Mouse (Mus musculus) heart, embryonic 10.5 days (tissue): ENCODE data around the gene Lrrc25. TPM values are rescaled to one million over a fixed set of nuclear protein-coding genes. Genes with fewer than 3 reads are reported as not detected.

Source experiments
- DNase-seq: peaks from one replicate; pipeline ENCODE4 v3.0.0-alpha.2; 2017; ENCODE audit warnings: low spot score
- H3K27ac ChIP-seq: fragments of 300-500 bp; sonication (generic); 2 replicates; pipeline ENCODE4 v1.5.1; 2016; ENCODE audit warnings: mild to moderate bottlenecking
- H3K27me3 ChIP-seq: fragments of 300-500 bp; sonication (generic); 2 replicates; pipeline ENCODE4 v1.6.1; 2016; ENCODE audit warnings: mild to moderate bottlenecking; ENCODE audit not compliant: poor library complexity, insufficient read depth, severe bottlenecking
- H3K36me3 ChIP-seq: fragments of 300-500 bp; sonication (generic); 2 replicates; pipeline ENCODE4 v1.6.1; 2016; ENCODE audit warnings: mild to moderate bottlenecking, moderate library complexity
- H3K4me1 ChIP-seq: fragments of 300-500 bp; sonication (generic); 2 replicates; pipeline ENCODE4 v1.6.1; 2016; ENCODE audit warnings: mild to moderate bottlenecking
- H3K4me3 ChIP-seq: fragments of 300-500 bp; sonication (generic); 2 replicates; pipeline ENCODE4 v1.5.1; 2016; ENCODE audit warnings: mild to moderate bottlenecking, moderate library complexity
- H3K9me3 ChIP-seq: fragments of 300-500 bp; sonication (generic); 2 replicates; pipeline ENCODE4 v1.6.1; 2016; ENCODE audit warnings: mild to moderate bottlenecking, moderate library complexity
- WGBS: fragments of 180-500 bp; shearing (Covaris S2); methylation state at CpG from one replicate; pipeline ENCODE4 v1.1.7; 2016; 5-methylcytosine and 5-hydroxymethylcytosine counted together
- polyA plus RNA-seq: library from polyadenylated mRNA; unstranded; fragments of >200 nt; fragmentation: Nextera tagmentation; extraction: Ambion mirVana; gene quantifications from 2 replicates; pipeline ENCODE4 v1.2.1, GENCODE M21; 2016

Gene Lrrc25
- polyA plus RNA-seq, 1 experiment from 2014 or later, result 1.4 TPM

DNA sequence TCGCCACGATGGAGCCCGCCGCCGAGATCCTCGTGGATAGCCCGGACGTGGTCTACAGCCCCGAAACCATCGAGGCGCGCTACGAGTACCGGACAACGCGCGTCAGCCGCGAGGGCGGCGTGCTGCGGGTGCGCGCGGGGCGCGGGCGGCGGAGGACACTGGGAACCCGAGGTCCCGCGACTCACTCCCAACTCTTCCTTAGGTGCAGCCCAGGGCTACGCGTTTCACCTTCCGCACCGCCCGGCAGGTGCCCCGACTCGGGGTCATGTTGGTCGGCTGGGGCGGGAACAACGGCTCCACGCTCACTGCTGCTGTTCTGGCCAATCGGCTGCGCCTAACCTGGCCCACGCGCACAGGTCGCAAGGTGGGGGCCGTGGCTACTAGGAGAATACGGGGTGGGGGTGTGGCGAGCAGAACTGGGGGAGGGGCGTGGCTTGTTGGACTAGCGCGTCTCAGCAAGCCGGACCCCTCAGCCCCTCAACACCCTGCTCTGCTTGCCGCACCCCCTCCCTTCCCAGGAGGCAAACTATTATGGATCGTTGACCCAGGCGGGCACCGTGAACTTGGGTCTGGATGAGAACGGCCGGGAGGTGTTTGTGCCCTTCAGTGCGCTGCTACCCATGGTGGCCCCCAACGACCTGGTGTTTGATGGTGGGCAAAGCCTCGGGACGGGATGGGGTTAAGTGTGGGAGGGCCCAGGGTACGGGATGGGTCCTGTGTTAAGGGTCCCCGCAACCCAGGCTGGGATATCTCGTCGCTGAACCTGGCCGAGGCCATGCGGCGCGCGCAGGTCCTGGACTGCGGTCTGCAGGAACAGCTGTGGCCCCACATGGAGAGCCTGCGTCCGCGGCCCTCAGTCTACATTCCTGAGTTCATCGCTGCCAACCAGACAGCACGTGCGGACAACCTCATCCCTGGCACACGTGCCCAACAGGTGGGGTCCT is 21.1 kb upstream of the Lrrc25 start:
- Histone ChIP-seq H3K36me3 (peaks cover 44% of the 10 kb centered on the region), H3K27me3 (peaks cover 24% of the 10 kb centered on the region; the same call in 1 of the 2 replicates), H3K27ac (peak overlapping the region; percentile 92), H3K4me3 (peak overlapping the region; percentile 80), H3K9me3 (no peaks in the 10 kb centered on the region), H3K4me1 (peaks cover 84% of the 10 kb centered on the region)
- DNase-seq, result peak; percentile 84
- 8% methylated on average over 82 of the region's 82 CpGs for WGBS

DNA sequence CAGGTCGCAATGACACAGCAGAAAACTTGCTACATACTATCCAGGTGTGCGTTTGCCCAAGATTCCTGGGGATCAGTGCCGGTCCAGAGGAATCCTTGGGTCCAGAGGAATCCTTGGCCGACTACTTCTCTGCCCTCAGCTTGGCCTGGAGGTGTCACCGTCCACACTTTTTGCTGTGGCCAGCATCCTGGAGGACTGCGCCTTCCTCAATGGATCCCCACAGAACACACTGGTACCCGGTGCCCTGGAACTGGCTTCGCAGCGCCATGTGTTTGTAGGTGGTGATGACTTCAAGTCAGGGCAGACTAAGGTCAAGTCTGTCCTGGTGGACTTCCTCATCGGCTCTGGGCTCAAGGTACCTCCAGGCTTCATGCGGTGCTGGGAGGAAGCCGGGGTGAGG is 20.1 kb upstream of the Lrrc25 start:
- WGBS, result 93% methylated on average over 12 of the region's 12 CpGs
- peaks cover 93% of the 10 kb centered on the region for H3K4me1 ChIP-seq
- H3K9me3 ChIP-seq, result no peaks in the 10 kb centered on the region
- H3K4me3 ChIP-seq, result no peak overlapping the region
- peaks cover 24% of the 10 kb centered on the region; the same call in 1 of the 2 replicates for H3K27me3 ChIP-seq
- H3K36me3 ChIP-seq, result peaks cover 36% of the 10 kb centered on the region
- H3K27ac ChIP-seq, result no peak overlapping the region
- DNase-seq, result no peak

- Histone ChIP-seq H3K27ac (no peak overlapping the region), H3K36me3 (peaks cover 32% of the 10 kb centered on the region), H3K4me1 (peaks cover 97% of the 10 kb centered on the region), H3K4me3 (no peak overlapping the region), H3K9me3 (no peaks in the 10 kb centered on the region), H3K27me3 (peaks cover 24% of the 10 kb centered on the region; the same call in 1 of the 2 replicates)
- WGBS, result 94% methylated on average over 18 of the region's 18 CpGs
- DNase-seq, result no peak
Observed at GRCm38 (mm10) chr8:70596216-70596615, 19.7 kb upstream of the Lrrc25 start.

- no peaks in the 10 kb centered on the region for H3K9me3 ChIP-seq
- H3K4me1 ChIP-seq, result peaks cover 97% of the 10 kb centered on the region
- H3K27ac ChIP-seq, result peak overlapping the region; percentile 89; the same call in 1 of the 2 replicates
- no peak for DNase-seq
- peaks cover 28% of the 10 kb centered on the region for H3K36me3 ChIP-seq
- H3K4me3 ChIP-seq, result peak overlapping the region; percentile 68; the same call in 1 of the 2 replicates
- H3K27me3 ChIP-seq, result peaks cover 24% of the 10 kb centered on the region; the same call in 1 of the 2 replicates
- 88% methylated on average over 17 of the region's 17 CpGs for WGBS
Observed at GRCm38 (mm10) chr8:70596775-70597416, 19.1 kb upstream of the Lrrc25 start.

GRCm38 (mm10) chr8:70597417-70598272 is 18.3 kb upstream of the Lrrc25 start:
- H3K36me3 ChIP-seq, result peaks cover 30% of the 10 kb centered on the region
- H3K4me1 ChIP-seq, result peaks cover 90% of the 10 kb centered on the region
- WGBS, result 6% methylated on average over 44 of the region's 68 CpGs
- peaks cover 24% of the 10 kb centered on the region; the same call in 1 of the 2 replicates for H3K27me3 ChIP-seq
- no peaks in the 10 kb centered on the region for H3K9me3 ChIP-seq
- no peak for DNase-seq
- peak overlapping the region; percentile 89 for H3K27ac ChIP-seq
- H3K4me3 ChIP-seq, result peak overlapping the region; percentile 68

GRCm38 (mm10) chr8:70598283-70598682 is 17.7 kb upstream of the Lrrc25 start:
- H3K4me1 ChIP-seq, result peaks cover 84% of the 10 kb centered on the region
- H3K4me3 ChIP-seq, result peak overlapping the region; percentile 68
- 5% methylated on average over 29 of the region's 29 CpGs for WGBS
- H3K27me3 ChIP-seq, result peaks cover 24% of the 10 kb centered on the region; the same call in 1 of the 2 replicates
- DNase-seq, result peak; percentile 93
- H3K27ac ChIP-seq, result peak overlapping the region; percentile 89
- H3K36me3 ChIP-seq, result peaks cover 36% of the 10 kb centered on the region
- no peaks in the 10 kb centered on the region for H3K9me3 ChIP-seq

- Histone ChIP-seq H3K27ac (peak overlapping the region; percentile 89), H3K27me3 (peaks cover 24% of the 10 kb centered on the region; the same call in 1 of the 2 replicates), H3K36me3 (peaks cover 37% of the 10 kb centered on the region), H3K4me1 (peaks cover 79% of the 10 kb centered on the region), H3K9me3 (no peaks in the 10 kb centered on the region), H3K4me3 (peak overlapping the region; percentile 68)
- 24% methylated on average over 10 of the region's 10 CpGs for WGBS
- DNase-seq, result no peak
Observed at GRCm38 (mm10) chr8:70598722-70599121, 17.2 kb upstream of the Lrrc25 start.

DNA sequence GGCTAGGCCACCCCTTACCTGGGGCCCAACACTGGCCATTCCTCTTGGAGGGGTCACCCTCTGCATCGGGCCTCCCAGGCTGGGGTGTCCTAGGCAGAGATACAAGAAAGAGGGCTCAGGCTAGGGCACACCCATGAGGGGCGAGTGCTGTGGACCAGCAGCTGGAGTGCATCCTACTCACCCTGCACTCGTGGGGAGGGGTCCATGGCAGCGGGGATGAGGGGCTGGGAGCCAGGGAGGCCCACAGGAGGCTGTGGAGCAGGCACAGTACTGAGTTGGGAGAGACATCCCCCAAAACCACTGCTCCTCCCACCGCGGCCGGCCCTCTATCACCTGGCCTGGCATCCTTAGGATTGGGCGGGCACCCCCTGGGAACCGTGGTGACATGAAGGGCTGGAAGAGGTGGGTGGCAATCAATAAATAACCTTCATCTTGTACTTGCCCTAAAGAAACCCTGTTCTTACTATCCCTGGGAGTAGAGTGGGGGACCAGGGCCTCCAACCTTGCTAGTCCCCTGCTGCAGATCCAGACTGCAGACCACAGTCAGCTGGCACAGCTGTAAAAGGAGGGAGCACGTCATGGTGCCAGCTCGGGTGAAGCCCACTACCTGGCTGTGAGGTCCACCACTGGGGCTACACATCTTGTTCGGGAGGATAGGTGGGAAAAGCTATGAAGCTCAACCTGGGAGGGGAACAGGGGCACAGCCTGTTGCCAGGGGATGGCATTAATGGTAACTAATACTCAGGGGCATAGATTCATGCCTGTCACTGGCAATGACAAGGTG is 16.3 kb upstream of the Lrrc25 start:
- DNase-seq, result no peak
- WGBS, result 76% methylated on average over 12 of the region's 12 CpGs
- Histone ChIP-seq H3K27me3 (peaks cover 25% of the 10 kb centered on the region; the same call in 1 of the 2 replicates), H3K36me3 (peaks cover 37% of the 10 kb centered on the region), H3K27ac (peak overlapping the region; percentile 89), H3K4me3 (no peak overlapping the region; the same call in 1 of the 2 replicates), H3K4me1 (peaks cover 71% of the 10 kb centered on the region), H3K9me3 (no peaks in the 10 kb centered on the region)

DNA sequence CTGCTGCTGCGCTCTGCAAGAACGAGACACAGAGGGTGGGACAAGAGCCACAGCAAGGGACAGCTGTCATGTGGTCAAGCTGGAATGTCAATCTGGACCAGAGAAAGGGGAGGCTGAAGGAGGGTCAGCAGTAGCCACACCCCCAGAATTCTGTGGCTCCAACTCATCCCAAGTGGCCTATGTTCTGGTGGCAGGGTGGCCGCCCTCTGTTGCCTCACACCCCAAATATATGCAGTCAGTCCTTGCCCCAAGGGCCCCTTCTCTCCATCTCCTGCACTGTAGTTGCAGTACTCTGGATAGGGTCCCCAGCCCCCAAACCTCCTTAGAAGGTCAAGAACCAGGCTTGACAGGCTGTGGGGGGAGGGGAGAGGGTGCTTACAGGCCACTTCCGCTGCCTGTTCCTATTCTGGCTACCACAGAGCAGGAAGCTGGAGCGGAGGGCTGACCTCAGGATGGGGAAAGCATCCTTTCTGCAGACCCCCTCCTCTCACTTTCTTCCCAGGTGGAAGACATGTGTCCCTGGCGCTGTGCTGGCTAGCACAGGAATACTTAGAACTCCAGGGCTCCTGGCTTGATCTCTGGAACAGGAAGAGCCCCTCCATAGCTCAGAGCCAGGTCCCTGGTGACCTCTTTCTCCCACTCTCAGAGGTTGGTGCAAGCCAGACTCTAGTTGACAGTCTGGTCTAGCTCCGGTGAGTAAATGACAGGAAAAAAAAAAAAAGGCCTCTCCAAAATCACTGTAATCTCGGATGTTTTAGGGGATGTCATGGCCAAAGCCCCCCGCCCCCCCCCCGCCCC is 15.3 kb upstream of the Lrrc25 start:
- Histone ChIP-seq H3K36me3 (peaks cover 36% of the 10 kb centered on the region), H3K4me1 (peaks cover 61% of the 10 kb centered on the region), H3K9me3 (no peaks in the 10 kb centered on the region), H3K4me3 (peak overlapping the region; percentile 47), H3K27me3 (peaks cover 24% of the 10 kb centered on the region; the same call in 1 of the 2 replicates), H3K27ac (peak overlapping the region; percentile 89)
- DNase-seq, result no peak
- WGBS, result 16% methylated on average over 10 of the region's 10 CpGs

DNA sequence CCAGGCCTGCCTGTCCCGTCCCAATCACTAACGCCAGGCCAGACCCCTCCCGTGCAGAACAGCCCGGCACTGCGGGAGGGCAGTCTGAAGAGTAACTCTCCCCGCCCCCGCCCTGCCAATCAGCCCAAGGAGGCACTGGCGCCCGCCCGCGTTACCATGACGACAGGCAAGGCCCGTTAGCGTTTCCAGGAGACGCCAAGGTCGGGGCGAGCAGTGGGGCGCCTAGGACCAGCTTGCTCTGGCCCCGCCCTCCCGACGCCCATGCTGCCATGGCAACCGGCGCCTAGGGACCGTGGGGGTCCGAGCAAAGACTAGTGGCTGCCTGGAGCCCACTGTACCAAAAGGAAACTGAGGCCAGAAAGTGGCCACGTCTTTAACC is 14.7 kb upstream of the Lrrc25 start:
- peak; percentile 96 for DNase-seq
- no peaks in the 10 kb centered on the region for H3K9me3 ChIP-seq
- H3K27ac ChIP-seq, result peak overlapping the region; percentile 89
- H3K27me3 ChIP-seq, result peaks cover 19% of the 10 kb centered on the region; the same call in 1 of the 2 replicates
- H3K4me3 ChIP-seq, result peak overlapping the region; percentile 47
- under 1% methylated on average over 26 of the region's 26 CpGs for WGBS
- peaks cover 59% of the 10 kb centered on the region for H3K4me1 ChIP-seq
- peaks cover 30% of the 10 kb centered on the region for H3K36me3 ChIP-seq
